Mouse (Mus musculus) lung, adult 2 months (tissue): ENCODE data around the gene Epo. TPM values are rescaled to one million over a fixed set of nuclear protein-coding genes. Genes with fewer than 3 reads are reported as not detected.

Experiments used
- DNase-seq: peaks from one replicate; pipeline ENCODE4 v3.0.0; 2022
- H3K4me1 ChIP-seq: fragments of 200-500 bp; 2 replicates; pipeline ENCODE4 v1.6.1; 2011; ENCODE audit warnings: low read length; ENCODE audit not compliant: control insufficient read depth, insufficient read depth
- H3K4me3 ChIP-seq: fragments of 200-500 bp; replicated peaks from 2 replicates; pipeline ENCODE3; 2011; ENCODE audit warnings: low read depth, mild to moderate bottlenecking, control low read depth, low read length; ENCODE audit errors: extremely low read depth
- CTCF ChIP-seq: fragments of 200-500 bp; IDR thresholded peaks from 2 replicates; pipeline ENCODE4 v1.5.1; 2011; ENCODE audit warnings: mild to moderate bottlenecking, low read length, control low read depth; ENCODE audit not compliant: insufficient read depth
- POLR2A ChIP-seq: fragments of 200-500 bp; IDR thresholded peaks from 2 replicates; pipeline ENCODE4 v1.6.1; 2011; ENCODE audit warnings: low read depth, mild to moderate bottlenecking, control low read depth, low read length, borderline replicate concordance; ENCODE audit errors: extremely low read depth
- WGBS: fragments of 180-500 bp; shearing (Covaris S2); methylation state at CpG from one replicate; pipeline ENCODE4 v1.1.7; 2018; 5-methylcytosine and 5-hydroxymethylcytosine counted together
- polyA plus RNA-seq: library from polyadenylated mRNA; depleted of rRNA; stranded (reverse); fragments of >200 nt; gene quantifications from 2 replicates; pipeline ENCODE4 v1.2.3, GENCODE M21; 2012

Gene Epo
- polyA plus RNA-seq, 1 experiment, result not detected

- TF ChIP-seq CTCF (no peak), POLR2A (no peak)
- WGBS, result 87% methylated on average over 7 of the region's 7 CpGs
- Histone ChIP-seq H3K4me1 (no peaks in the 10 kb centered on the region), H3K4me3 (no peak overlapping the region)
- no peak for DNase-seq
Observed at GRCm38 (mm10) chr5:137487616-137488015, 45.4 kb downstream of the Epo start.

- whole genome bisulfite sequencing, result 7% methylated on average over 17 of the region's 17 CpGs
- TF ChIP-seq POLR2A (no peak), CTCF (no peak)
- DNase-seq, result no peak
- H3K4me1 ChIP-seq, result no peaks in the 10 kb centered on the region
- H3K4me3 ChIP-seq, result no peak overlapping the region
Observed at GRCm38 (mm10) chr5:137485851-137486155, 47.2 kb downstream of the Epo start.

- no peak for TF ChIP-seq CTCF
- no peak for TF ChIP-seq POLR2A
- H3K4me1 ChIP-seq, result no peaks in the 10 kb centered on the region
- DNase-seq, result no peak
- WGBS, result 19% methylated on average over 30 of the region's 30 CpGs
- H3K4me3 ChIP-seq, result no peak overlapping the region
Observed at GRCm38 (mm10) chr5:137485071-137485850, 47.8 kb downstream of the Epo start.

- H3K4me3 ChIP-seq, result no peak overlapping the region
- DNase-seq, result no peak
- no peak for TF ChIP-seq POLR2A
- TF ChIP-seq CTCF, result no peak
- H3K4me1 ChIP-seq, result no peaks in the 10 kb centered on the region
- 38% methylated on average over 8 of the region's 8 CpGs for WGBS
Observed at GRCm38 (mm10) chr5:137481897-137482296, 51.1 kb downstream of the Epo start.

- peak; percentile 73 for DNase-seq
- H3K4me3 ChIP-seq, result no peak overlapping the region
- TF ChIP-seq CTCF (peak; percentile 50), POLR2A (no peak)
- no peaks in the 10 kb centered on the region for H3K4me1 ChIP-seq
Observed at GRCm38 (mm10) chr5:137481138-137481537, 51.9 kb downstream of the Epo start.

GRCm38 (mm10) chr5:137476964-137477363 is 56.1 kb downstream of the Epo start, which contains the start of gene Zan:
Zan (minus strand) TSS chr5:137477064.
- TF ChIP-seq POLR2A, result no peak
- TF ChIP-seq CTCF, result no peak
- DNase-seq, result no peak
- H3K4me1 ChIP-seq, result no peaks in the 10 kb centered on the region
- WGBS, result 81% methylated on average over 5 of the region's 5 CpGs
- H3K4me3 ChIP-seq, result no peak within 1 kb of the TSS

GRCm38 (mm10) chr5:137474351-137474750 is 58.7 kb downstream of the Epo start:
- 63% methylated on average over 2 of the region's 2 CpGs for WGBS

GRCm38 (mm10) chr5:137472252-137472904 is 60.7 kb downstream of the Epo start:
- H3K4me1 ChIP-seq, result no peaks in the 10 kb centered on the region
- DNase-seq, result no peak
- no peak overlapping the region for H3K4me3 ChIP-seq
- WGBS, result 48% methylated on average over 5 of the region's 5 CpGs
- TF ChIP-seq POLR2A (no peak), CTCF (no peak)

More at GRCm38 (mm10) chr5:137474351-137474750, 58.7 kb downstream of the Epo start:
- Histone ChIP-seq H3K4me3 (no peak overlapping the region), H3K4me1 (no peaks in the 10 kb centered on the region)
- TF ChIP-seq CTCF (no peak), POLR2A (no peak)
- no peak for DNase-seq

GRCm38 (mm10) chr5:137466946-137467345 is 66.1 kb downstream of the Epo start:
- Histone ChIP-seq H3K4me3 (no peak overlapping the region), H3K4me1 (no peaks in the 10 kb centered on the region)
- whole genome bisulfite sequencing, result 90% methylated on average over 6 of the region's 6 CpGs
- no peak for DNase-seq
- TF ChIP-seq POLR2A, result no peak
- TF ChIP-seq CTCF, result no peak

GRCm38 (mm10) chr5:137465049-137465448 is 68.0 kb downstream of the Epo start:
- Histone ChIP-seq H3K4me3 (no peak overlapping the region), H3K4me1 (no peaks in the 10 kb centered on the region)
- WGBS, result 39% methylated on average over 3 of the region's 3 CpGs
- TF ChIP-seq CTCF, result no peak
- TF ChIP-seq POLR2A, result no peak
- DNase-seq, result no peak
